Mouse (Mus musculus) layer of hippocampus, adult 9-11 months (tissue): ENCODE measurements at regions not wholly inside any gene's neighbourhood (a gene's known extent, or its start where the extent isn't known, plus 50 kb on each side); places are given as distances from the start of the nearest gene placed in this dataset.
A peak's percentile ranks its signal among the peaks of the same experiment; 100 is the strongest.

ENCODE experiments used
- DNase-seq: peaks from one replicate; pipeline ENCODE4 v3.0.0; 2022

- peak; percentile 67 for DNase-seq
Observed at GRCm38 (mm10) chr4:69116353-69116752, 162.2 kb upstream of the Brinp1 start.

GRCm38 (mm10) chr4:69105188-69105587, 151.0 kb upstream of the Brinp1 start:
- DNase-seq, result no peak

- peak; percentile 27 for DNase-seq
Observed at GRCm38 (mm10) chr4:69095748-69096408, 141.7 kb upstream of the Brinp1 start.

- no peak for DNase-seq
Observed at GRCm38 (mm10) chr4:69078085-69078484, 123.9 kb upstream of the Brinp1 start.

- no peak for DNase-seq
Observed at GRCm38 (mm10) chr4:69077316-69077715, 123.1 kb upstream of the Brinp1 start.

- DNase-seq, result no peak
Observed at GRCm38 (mm10) chr4:69039645-69040342, 85.6 kb upstream of the Brinp1 start.

- DNase-seq, result no peak
Observed at GRCm38 (mm10) chr4:69034166-69034565, 80.0 kb upstream of the Brinp1 start.

GRCm38 (mm10) chr4:69020159-69020727, 66.0 kb upstream of the Brinp1 start:
- DNase-seq, result no peak

- peak; percentile 88 for DNase-seq
Observed at GRCm38 (mm10) chr4:69015396-69015795, 61.2 kb upstream of the Brinp1 start.
